Mouse (Mus musculus) midbrain, embryonic 14.5 days (tissue): ENCODE data around the gene Fcgr1. TPM values are rescaled to one million over a fixed set of nuclear protein-coding genes. Genes with fewer than 3 reads are reported as not detected.

Experiments used
- ATAC-seq: fragments of 200-750 bp; cut with Nextera tagmentation; 2 replicates; pipeline ENCODE4 v1.8.0; 2017; ENCODE audit warnings: moderate number of reproducible peaks, moderate library complexity; ENCODE audit not compliant: low FRiP score, low TSS enrichment
- DNase-seq: peaks from one replicate; pipeline ENCODE4 v3.0.0-alpha.2; 2015
- H3K27ac ChIP-seq: fragments of 300-500 bp; sonication (generic); replicated peaks from 2 replicates; pipeline ENCODE4 v1.5.1; 2014; ENCODE audit warnings: mild to moderate bottlenecking, low read depth, low read length, moderate library complexity
- H3K27me3 ChIP-seq: fragments of 300-500 bp; sonication (generic); 2 replicates; pipeline ENCODE4 v1.6.1; 2014; ENCODE audit warnings: low read length, control low read depth, mixed read lengths; ENCODE audit not compliant: control insufficient read depth, insufficient read depth
- H3K36me3 ChIP-seq: fragments of 300-500 bp; sonication (generic); 2 replicates; pipeline ENCODE4 v1.6.1; 2014; ENCODE audit warnings: low read length, control low read depth; ENCODE audit not compliant: control insufficient read depth, insufficient read depth
- H3K4me1 ChIP-seq: fragments of 300-500 bp; sonication (generic); 2 replicates; pipeline ENCODE4 v1.6.1; 2014; ENCODE audit warnings: mild to moderate bottlenecking, antibody characterized with exemption, low read length, control low read depth; ENCODE audit not compliant: control insufficient read depth, insufficient read depth
- H3K4me2 ChIP-seq: fragments of 300-500 bp; sonication (generic); 2 replicates; pipeline ENCODE4 v1.6.1; 2014; ENCODE audit warnings: mild to moderate bottlenecking, low read length, moderate library complexity
- H3K4me3 ChIP-seq: fragments of 300-500 bp; sonication (generic); replicated peaks from 2 replicates; pipeline ENCODE4 v1.5.1; 2014; ENCODE audit warnings: low read depth, low read length
- H3K9ac ChIP-seq: fragments of 300-500 bp; sonication (generic); replicated peaks from 2 replicates; pipeline ENCODE4 v1.6.1; 2014; ENCODE audit warnings: mild to moderate bottlenecking, low read length, moderate library complexity
- H3K9me3 ChIP-seq: fragments of 300-500 bp; sonication (generic); 2 replicates; pipeline ENCODE4 v1.6.1; 2016; ENCODE audit warnings: low read length, control low read depth, mixed read lengths; ENCODE audit not compliant: control insufficient read depth
- WGBS: fragments of 180-500 bp; shearing (Covaris S2); extraction: QIAGEN DNeasy Blood & Tissue Kit; methylation state at CpG from one replicate; pipeline ENCODE4 v1.1.7; 2014; 5-methylcytosine and 5-hydroxymethylcytosine counted together
- microRNA-seq: library from miRNA; unstranded; fragments of <30 nt; microRNA quantifications from one replicate; pipeline ENCODE4, GENCODE M21; 2016
- polyA plus RNA-seq: library from polyadenylated mRNA; unstranded; fragments of >200 nt; fragmentation: Nextera tagmentation; extraction: Ambion mirVana; gene quantifications from 2 replicates; pipeline ENCODE4 v1.2.1, GENCODE M21; 2014

Gene Fcgr1
- polyA plus RNA-seq, 1 experiment from 2014 or later: 4.8 TPM

DNA sequence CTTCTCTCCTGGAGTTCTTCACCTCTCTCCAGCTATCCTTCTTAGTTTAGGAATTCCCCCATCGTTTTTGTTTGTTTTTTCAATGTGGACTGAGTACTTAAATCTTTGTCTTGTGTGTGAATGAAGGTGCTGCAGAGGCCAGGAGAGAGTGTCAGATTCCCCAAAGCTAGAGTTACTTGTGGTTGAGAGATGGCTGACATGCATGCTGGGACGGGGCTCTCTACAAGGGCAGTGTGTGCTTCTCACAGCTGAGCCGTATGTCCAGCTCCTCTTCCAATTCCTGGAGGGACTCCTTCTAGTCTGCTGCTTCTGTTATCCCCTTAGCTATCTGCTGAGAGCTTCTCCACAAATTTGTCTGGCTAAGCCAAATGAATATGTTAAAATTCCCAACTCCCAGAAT is 57.9 kb downstream of the Fcgr1 start:
- Histone ChIP-seq H3K9me3 (no peaks in the 10 kb centered on the region), H3K4me1 (peaks cover 12% of the 10 kb centered on the region; the same call in 1 of the 2 replicates), H3K9ac (no peak overlapping the region), H3K4me2 (no peak overlapping the region), H3K27me3 (no peaks in the 10 kb centered on the region), H3K4me3 (no peak overlapping the region), H3K27ac (no peak overlapping the region), H3K36me3 (no peaks in the 10 kb centered on the region)
- no peak for ATAC-seq
- 70% methylated on average over 3 of the region's 3 CpGs for WGBS
- DNase-seq: no peak

- no peaks in the 10 kb centered on the region for H3K36me3 ChIP-seq
- peaks cover 10% of the 10 kb centered on the region; the same call in 1 of the 2 replicates for H3K4me1 ChIP-seq
- no peak overlapping the region for H3K4me3 ChIP-seq
- no peak overlapping the region for H3K27ac ChIP-seq
- H3K9me3 ChIP-seq: no peaks in the 10 kb centered on the region
- H3K27me3 ChIP-seq: no peaks in the 10 kb centered on the region
- DNase-seq (no peak), ATAC-seq (no peak)
- no peak overlapping the region for H3K4me2 ChIP-seq
- no peak overlapping the region for H3K9ac ChIP-seq
- 93% methylated on average over 2 of the region's 2 CpGs for WGBS
These were observed 58.9 kb downstream of the Fcgr1 start for GRCm38 (mm10) chr3:96234914-96235313.

Small RNAs within 50 kb of the gene (microRNA-seq; reads per million reads assigned to microRNA genes)
- gene Gm47311: not detected
- gene Gm47313: not detected

Other genes starting within 250 kb of the Fcgr1 start
- gene Vps45, start 235.5 kb downstream of the Fcgr1 start, polyA plus RNA-seq: 46.4 and 54.6 TPM in 2 replicates
- 5.3 and 6.1 TPM in 2 replicates for gene Otud7b, start 189.4 kb downstream of the Fcgr1 start, polyA plus RNA-seq
- 6.1 and 11.8 TPM in 2 replicates for gene Mtmr11, start 132.0 kb downstream of the Fcgr1 start, polyA plus RNA-seq
- 146 and 148 TPM in 2 replicates for gene Sf3b4, start 121.6 kb downstream of the Fcgr1 start, polyA plus RNA-seq
- gene Sv2a, start 112.8 kb downstream of the Fcgr1 start, polyA plus RNA-seq: 91.6 and 120 TPM in 2 replicates
- 63.0 and 69.6 TPM in 2 replicates for gene Bola1, start 74.3 kb downstream of the Fcgr1 start, polyA plus RNA-seq
- gene Hist2h2ab, start 74.1 kb downstream of the Fcgr1 start, polyA plus RNA-seq: not detected in 2 replicates
- gene Hist2h2ac, start 73.1 kb downstream of the Fcgr1 start, polyA plus RNA-seq: 1.7 and 2.8 TPM in 2 replicates
- 4.8 and 5.9 TPM in 2 replicates for gene Hist2h2be, start 72.8 kb downstream of the Fcgr1 start, polyA plus RNA-seq
- 2.2 and 3.4 TPM in 2 replicates for gene Hist2h3c2, start 54.8 kb downstream of the Fcgr1 start, polyA plus RNA-seq
- gene Hist2h2aa2, start 53.7 kb downstream of the Fcgr1 start, polyA plus RNA-seq: 55.4 and 76.9 TPM in 2 replicates
- gene Hist2h2aa1, start 48.5 kb downstream of the Fcgr1 start, polyA plus RNA-seq: 24.7 and 32.0 TPM in 2 replicates
- gene Hist2h3c1, start 47.3 kb downstream of the Fcgr1 start, polyA plus RNA-seq: 1.0 TPM in 1 of 2 replicates, not detected in the other
- gene Hist2h4, start 30.7 kb downstream of the Fcgr1 start, polyA plus RNA-seq: 5.2 TPM in 2 replicates
- gene Hist2h3b, start 25.3 kb downstream of the Fcgr1 start, polyA plus RNA-seq: 19.3 and 20.1 TPM in 2 replicates
- gene Hist2h2bb, start 24.2 kb downstream of the Fcgr1 start, polyA plus RNA-seq: 4.9 and 5.4 TPM in 2 replicates
- gene BC107364, start 158.3 kb upstream of the Fcgr1 start, polyA plus RNA-seq: not detected in 2 replicates
- 0.84 and 1.3 TPM in 2 replicates for gene Hfe2, start 231.2 kb upstream of the Fcgr1 start, polyA plus RNA-seq